Mouse (Mus musculus) ES-Bruce4 (cell line): ENCODE results near the gene Gm17571.

Experiments
- CTCF ChIP-seq: IDR thresholded peaks from one replicate; pipeline ENCODE4 v1.8.1; 2011; ENCODE audit warnings: low read depth, low read length
- POLR2A ChIP-seq: IDR thresholded peaks from one replicate; pipeline ENCODE4 v1.8.1; 2011; ENCODE audit warnings: low read length; ENCODE audit not compliant: insufficient read depth

DNA sequence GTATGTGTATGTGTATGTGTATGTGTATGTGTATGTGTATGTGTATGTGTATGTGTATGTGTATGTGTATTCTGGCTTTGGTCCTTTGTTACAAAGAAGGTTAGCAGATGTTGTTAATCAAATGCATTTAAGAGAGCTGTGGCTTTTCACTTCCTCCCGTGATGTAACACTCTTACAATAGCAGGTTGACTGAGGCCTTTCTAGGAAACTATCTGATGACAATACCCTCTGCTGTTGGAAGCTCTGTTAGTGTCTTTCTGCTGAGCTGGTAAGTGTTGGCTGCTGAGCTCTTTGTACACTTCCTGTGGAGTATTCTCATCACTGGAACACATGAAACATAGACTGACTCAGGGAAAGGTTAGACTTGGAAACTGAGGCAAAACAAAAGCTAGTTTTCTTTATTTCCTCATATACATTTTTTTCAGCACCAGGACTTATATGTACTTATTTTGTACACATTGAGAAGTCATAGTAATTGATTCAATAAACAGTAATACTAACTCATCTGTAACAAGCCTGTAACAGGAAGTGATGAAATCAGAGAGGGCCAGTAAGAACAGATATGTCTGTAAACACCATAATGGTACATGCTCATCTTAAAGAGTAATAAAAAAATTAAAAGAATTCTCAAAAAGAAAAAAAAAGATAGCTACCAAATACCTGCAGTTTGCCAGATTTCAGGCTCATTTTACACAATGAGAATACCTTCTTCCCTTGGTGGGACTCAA is 2.9 kb downstream of the Gm17571 start:
- TF ChIP-seq CTCF (no peak), POLR2A (no peak)
